Mouse (Mus musculus) hematopoietic stem cell, adult 5-6 weeks (primary cell): ENCODE measurements around the gene Coq10b. TPM values are rescaled to one million over a fixed set of nuclear protein-coding genes. Genes with fewer than 3 reads are reported as not detected.
A peak's percentile ranks its signal among the peaks of the same experiment; 100 is the strongest.

Experiments used
- ATAC-seq, 2 experiments: fragments of 125-278 bp in 1 of 2; replicated peaks in 1 of 2; 2 replicates each; pipeline ENCODE4 v1.8.0; 2016 to 2017; ENCODE audit warnings: inconsistent platforms in 2 of 2, mild to moderate bottlenecking in 2 of 2, moderate number of reproducible peaks in 2 of 2, low read depth in 1 of 2, moderate TSS enrichment in 1 of 2; ENCODE audit not compliant: low FRiP score in 2 of 2, poor library complexity in 2 of 2, severe bottlenecking in 2 of 2, insufficient read depth in 1 of 2, low TSS enrichment in 1 of 2
- total RNA-seq: library from RNA; stranded (forward); fragments of 172-1452, 232-1000 nt; gene quantifications from 2 replicates; pipeline ENCODE4 v1.2.3, GENCODE M21; 2017

The Coq10b gene
- total RNA-seq, 1 experiment from 2014 or later = 39.4 TPM

GRCm38 (mm10) chr1:55087932-55088610 lies 35.5 kb downstream of the Coq10b start, which contains the start of the genes Hspe1 and Hspd1:
Gene Hspe1 (plus strand): TSS chr1:55088132.
Gene Hspd1 (minus strand): TSS chr1:55088243.
- ATAC-seq = peak; percentile 82 to 87

DNA sequence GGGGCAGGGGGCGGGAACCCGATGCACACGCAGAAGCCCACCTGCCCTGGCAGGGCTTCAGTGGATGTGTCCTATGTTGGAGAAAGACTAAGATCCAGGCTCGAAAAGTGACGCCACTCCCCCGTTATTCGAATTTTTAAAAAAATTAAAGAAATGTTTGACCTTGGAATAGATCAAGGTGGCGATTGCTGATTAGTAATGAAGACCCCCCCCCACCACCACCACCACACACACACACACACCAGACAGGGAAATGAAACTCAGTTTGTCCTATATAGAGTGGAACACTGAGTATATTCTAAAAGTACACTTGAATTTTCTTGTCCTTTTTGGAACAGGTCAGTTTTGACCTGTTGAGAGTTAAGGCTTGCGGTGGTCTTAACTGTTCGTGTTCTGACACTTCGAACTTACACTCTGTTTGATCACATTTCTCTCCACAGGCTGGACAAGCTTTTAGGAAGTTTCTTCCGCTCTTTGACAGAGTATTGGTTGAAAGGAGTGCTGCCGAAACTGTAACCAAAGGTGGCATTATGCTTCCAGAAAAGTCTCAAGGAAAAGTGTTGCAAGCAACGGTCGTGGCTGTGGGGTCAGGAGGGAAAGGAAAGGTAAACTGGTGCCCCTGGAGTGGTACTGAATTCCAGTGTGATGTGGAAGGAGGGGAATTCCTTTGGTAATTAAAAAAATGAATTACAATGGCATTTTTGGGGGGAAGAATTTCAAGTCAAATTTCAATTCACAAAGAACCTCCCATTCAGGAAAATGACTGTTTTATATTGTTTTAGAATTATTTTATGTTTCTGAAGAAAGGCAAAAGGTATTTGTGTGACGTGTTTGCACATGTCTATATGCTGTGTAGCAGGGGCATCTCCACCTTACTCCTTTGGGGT lies 36.3 kb downstream of the Coq10b start:
- ATAC-seq = no peak

- no peak for ATAC-seq
Observed at GRCm38 (mm10) chr1:55089498-55090064, 37.0 kb downstream of the Coq10b start.

DNA sequence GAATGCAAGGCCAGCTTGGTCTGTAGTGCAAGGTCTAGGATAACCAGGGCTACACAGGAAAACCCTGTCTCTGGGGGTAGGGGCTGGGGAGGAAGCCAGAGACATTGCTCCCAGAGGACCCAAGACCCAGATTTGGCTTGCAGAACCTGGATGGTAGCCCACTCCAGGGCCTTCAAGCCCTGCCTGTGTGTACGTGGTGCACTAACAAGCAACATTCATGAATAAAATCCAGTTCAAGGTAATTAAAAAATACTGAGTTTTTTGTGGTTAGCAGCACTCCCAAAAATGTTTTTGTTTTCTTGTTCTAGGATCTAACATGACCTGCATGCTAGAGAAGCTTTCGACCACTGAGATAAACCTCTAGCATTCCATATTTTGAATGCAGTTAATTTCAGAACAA lies 39.5 kb downstream of the Coq10b start:
- no peak for ATAC-seq

- ATAC-seq = no peak
Observed at GRCm38 (mm10) chr1:55092469-55092868, 39.9 kb downstream of the Coq10b start.

DNA sequence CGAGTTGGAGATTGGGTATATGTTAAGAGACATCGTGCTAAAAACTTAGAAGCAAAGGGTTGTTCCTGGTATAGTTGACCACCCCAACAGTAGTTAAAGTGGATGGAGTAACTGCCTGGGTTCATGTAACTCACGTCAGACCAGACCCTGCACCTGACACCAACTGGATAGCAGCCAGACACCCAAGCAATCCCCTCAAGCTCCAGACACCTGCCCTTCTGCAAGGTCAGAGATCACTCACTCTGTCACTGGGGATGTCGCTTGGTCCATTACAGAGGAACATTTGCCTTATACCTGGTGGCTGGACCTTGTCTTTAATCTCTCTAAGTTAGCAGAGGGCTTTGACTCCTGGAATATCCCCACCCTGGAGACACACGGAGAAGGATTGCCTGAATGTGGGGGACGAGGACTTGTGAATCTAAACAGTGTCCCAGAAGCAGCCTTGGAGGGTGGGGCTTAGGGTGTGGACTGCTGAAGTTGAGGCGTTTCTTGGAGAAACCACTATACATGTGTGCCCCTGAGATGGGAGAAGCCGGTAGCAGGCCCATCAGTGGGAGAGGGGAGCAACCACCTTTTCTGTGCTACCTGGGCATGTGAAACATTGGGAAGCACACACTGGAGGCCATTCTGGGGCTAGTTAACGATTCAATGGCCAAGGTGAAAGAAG lies 54.5 kb downstream of the Coq10b start:
- no peak for ATAC-seq

- no peak for ATAC-seq
Observed at GRCm38 (mm10) chr1:55107644-55108043, 55.1 kb downstream of the Coq10b start.

DNA sequence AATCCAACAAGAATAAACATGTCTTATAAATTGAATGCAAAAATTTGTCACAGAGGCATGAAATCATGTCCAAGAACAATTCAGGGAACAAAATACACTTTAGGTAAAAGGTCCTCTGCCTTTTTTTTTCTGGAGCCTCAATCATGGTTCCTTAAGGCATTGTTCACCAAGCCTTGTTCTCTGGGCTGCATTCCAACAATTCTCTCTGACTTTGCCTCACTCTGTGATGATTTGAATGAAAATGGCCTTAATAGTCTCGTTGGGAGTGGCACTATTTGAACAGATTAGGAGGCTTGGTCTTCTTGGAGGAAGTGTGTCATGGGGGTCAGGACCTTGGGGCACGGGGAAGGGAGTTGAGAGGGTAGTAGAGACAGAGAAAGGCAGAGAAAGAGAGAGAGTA lies 55.9 kb downstream of the Coq10b start:
- no peak for ATAC-seq

DNA sequence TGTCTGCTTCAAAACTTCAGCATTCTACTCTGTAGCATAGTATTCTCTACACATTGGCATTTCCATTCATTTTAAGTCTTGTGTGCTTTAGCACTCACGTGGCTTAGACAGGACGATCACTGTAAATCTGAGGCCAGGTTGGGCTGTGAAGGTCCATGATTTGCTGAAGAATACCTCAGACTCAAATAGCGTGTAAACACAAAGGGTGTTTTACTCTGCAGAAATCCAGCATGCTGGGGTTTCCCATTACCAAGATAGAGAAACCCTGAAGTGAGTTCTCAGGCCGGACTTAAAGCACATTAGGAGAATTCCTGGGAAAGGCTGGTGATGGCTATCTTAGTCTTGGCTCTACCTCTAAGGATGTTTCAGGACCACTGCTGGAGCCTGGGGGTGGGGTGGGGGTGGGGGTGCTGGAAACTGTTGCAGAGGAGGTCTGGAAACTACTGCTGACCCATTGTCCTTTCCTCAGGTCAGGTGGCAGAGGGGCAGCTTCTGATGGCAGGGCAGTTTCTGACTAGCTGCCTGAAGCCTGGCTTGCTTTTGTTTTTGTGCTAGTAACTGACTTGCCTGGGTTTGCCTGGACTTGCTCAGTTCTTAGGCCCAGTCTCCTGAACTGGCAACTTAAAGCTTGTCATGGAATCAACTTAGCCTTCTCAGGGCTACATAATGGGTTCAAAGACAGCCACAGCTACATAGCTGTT lies 56.6 kb downstream of the Coq10b start:
- ATAC-seq = no peak

Other genes starting within 250 kb of the Coq10b start
- gene Ankrd44, start 126.4 kb upstream of the Coq10b start, total RNA-seq = 49.5 and 77.7 TPM in 2 replicates
- 416 and 452 TPM in 2 replicates for gene Sf3b1, start 25.3 kb upstream of the Coq10b start, total RNA-seq
- 293 and 376 TPM in 2 replicates for gene Hspe1, start 35.4 kb downstream of the Coq10b start, total RNA-seq
- 292 and 520 TPM in 2 replicates for gene Hspd1, start 35.5 kb downstream of the Coq10b start, total RNA-seq
- 45.7 and 68.9 TPM in 2 replicates for gene Mob4, start 78.5 kb downstream of the Coq10b start, total RNA-seq
- gene Rftn2, start 174.0 kb downstream of the Coq10b start, total RNA-seq = 3.4 and 9.3 TPM in 2 replicates
- 8.3 and 9.5 TPM in 2 replicates for gene Mars2, start 184.4 kb downstream of the Coq10b start, total RNA-seq